Mouse (Mus musculus) liver, embryonic 13.5 days (tissue): ENCODE measurements around the gene Palld. TPM values are rescaled to one million over a fixed set of nuclear protein-coding genes. Genes with fewer than 3 reads are reported as not detected.

ENCODE experiments used
- ATAC-seq: fragments of 200-750 bp; cut with Nextera tagmentation; 2 replicates; pipeline ENCODE4 v1.8.0; 2017; ENCODE audit warnings: low read depth, mild to moderate bottlenecking, moderate number of reproducible peaks, moderate library complexity
- DNase-seq: peaks from one replicate; pipeline ENCODE4 v3.0.0; 2022
- H3K27ac ChIP-seq: fragments of 300-500 bp; sonication (generic); 2 replicates; pipeline ENCODE4 v1.5.1; 2015; ENCODE audit warnings: moderate library complexity, mild to moderate bottlenecking, inconsistent platforms
- H3K27me3 ChIP-seq: fragments of 300-500 bp; sonication (generic); 2 replicates; pipeline ENCODE4 v1.6.1; 2015; ENCODE audit warnings: mild to moderate bottlenecking, inconsistent platforms
- H3K36me3 ChIP-seq: fragments of 300-500 bp; sonication (generic); 2 replicates; pipeline ENCODE4 v1.6.1; 2015; ENCODE audit warnings: mild to moderate bottlenecking, inconsistent platforms
- H3K4me1 ChIP-seq: fragments of 300-500 bp; sonication (generic); replicated peaks from 2 replicates; pipeline ENCODE4 v1.6.1; 2015; ENCODE audit warnings: inconsistent platforms
- H3K4me2 ChIP-seq: fragments of 300-500 bp; sonication (generic); 2 replicates; pipeline ENCODE4 v1.6.1; 2015; ENCODE audit warnings: inconsistent platforms, mild to moderate bottlenecking, moderate library complexity
- H3K4me3 ChIP-seq: fragments of 300-500 bp; sonication (generic); replicated peaks from 2 replicates; pipeline ENCODE4 v1.5.1; 2015; ENCODE audit warnings: mild to moderate bottlenecking, inconsistent platforms
- H3K9ac ChIP-seq: fragments of 300-500 bp; sonication (generic); 2 replicates; pipeline ENCODE4 v1.6.1; 2015; ENCODE audit warnings: mild to moderate bottlenecking, inconsistent platforms
- H3K9me3 ChIP-seq: fragments of 300-500 bp; sonication (generic); replicated peaks from 2 replicates; pipeline ENCODE4 v1.6.1; 2016; ENCODE audit warnings: inconsistent platforms
- WGBS: fragments of 180-500 bp; shearing (Covaris S2); methylation state at CpG from one replicate; pipeline ENCODE4 v1.1.7; 2015; ENCODE audit not compliant: insufficient replicate concordance; 5-methylcytosine and 5-hydroxymethylcytosine counted together
- polyA plus RNA-seq: library from polyadenylated mRNA; unstranded; fragments of >200 nt; fragmentation: Nextera tagmentation; extraction: Ambion mirVana; gene quantifications from 2 replicates; pipeline ENCODE4 v1.2.1, GENCODE M21; 2015

Gene Palld
- polyA plus RNA-seq, 1 experiment from 2014 or later, result 5.6 TPM

DNA sequence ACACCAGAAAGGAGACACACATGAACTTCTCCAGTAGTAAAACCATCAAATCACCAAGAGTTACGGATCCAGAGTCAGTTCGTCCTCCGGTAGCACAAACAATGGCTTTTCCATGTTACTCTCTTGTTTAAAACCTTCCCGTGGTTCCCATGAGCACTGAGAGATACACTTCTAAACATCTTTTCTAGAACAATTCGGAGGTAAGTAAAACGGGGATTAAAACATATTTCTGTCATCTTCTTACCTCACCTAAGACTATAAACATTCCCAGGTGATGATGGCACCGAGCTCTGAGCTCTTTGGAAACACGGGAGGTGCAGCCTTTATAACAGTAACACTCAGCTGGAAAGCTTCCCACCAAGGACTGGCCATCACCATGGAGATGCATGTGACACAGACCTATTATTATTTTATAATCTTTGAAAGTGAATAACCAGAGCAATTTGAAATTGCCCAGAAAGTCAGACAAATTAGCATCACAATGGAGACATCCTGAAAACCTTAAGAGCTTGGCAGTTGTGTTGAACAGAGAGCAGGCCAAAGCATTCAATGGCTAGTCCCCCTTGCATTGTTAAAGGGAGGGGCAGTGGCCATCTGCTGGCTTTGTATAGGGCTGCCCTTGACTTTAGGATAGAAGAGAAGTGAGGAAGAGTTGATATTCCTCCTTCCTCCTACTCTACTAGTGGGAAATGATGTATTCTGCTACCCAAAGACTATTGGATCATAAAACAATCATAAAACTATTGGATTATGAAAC lies 385.6 kb downstream of the Palld start:
- Histone ChIP-seq H3K9me3 (no peaks in the 10 kb centered on the region), H3K4me3 (no peak overlapping the region), H3K27ac (no peak overlapping the region), H3K36me3 (no peaks in the 10 kb centered on the region), H3K4me1 (no peaks in the 10 kb centered on the region), H3K27me3 (no peaks in the 10 kb centered on the region), H3K9ac (no peak overlapping the region), H3K4me2 (no peak overlapping the region)
- no peak for DNase-seq
- no peak for ATAC-seq
- 74% methylated on average over 8 of the region's 8 CpGs for WGBS

DNA sequence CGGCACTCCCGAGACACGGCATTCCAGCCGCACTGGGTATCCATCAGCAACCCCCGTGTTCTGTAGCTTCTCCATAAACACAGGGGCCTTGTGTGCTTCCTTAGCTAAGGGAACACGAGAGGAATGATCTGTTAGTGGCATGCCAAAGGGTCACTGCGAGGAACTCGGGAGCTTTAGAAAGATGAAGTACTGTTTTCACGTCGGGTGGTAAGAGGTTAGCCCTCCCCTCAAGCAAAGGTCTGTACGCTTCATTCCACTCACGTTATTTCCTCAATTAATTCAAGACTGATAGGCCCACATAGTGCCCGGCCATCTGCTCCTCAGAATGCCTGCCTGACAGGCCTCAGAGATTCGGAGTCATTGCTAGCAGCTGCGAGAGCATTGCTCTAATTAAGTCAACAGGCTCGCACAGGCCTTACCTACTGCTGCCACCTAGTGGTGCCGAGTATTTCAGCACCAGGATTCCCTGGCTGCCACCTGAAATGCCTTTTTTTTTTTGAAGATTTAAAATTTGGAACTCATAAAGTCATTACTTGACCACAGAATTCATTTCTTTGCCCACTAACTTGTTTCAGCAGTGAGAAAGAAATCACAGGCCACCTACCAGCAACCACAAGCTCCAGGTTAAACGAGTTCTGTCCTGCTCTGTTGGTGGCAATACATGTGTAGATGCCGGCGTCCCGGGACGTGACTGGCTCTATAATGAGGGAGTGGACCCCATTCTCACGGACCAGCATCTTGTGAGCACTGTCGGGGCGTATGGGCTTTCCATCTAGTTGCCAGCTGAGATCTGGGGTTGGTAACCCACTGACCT lies 386.4 kb downstream of the Palld start:
- Histone ChIP-seq H3K36me3 (no peaks in the 10 kb centered on the region), H3K4me1 (no peaks in the 10 kb centered on the region), H3K4me3 (no peak overlapping the region), H3K9ac (no peak overlapping the region), H3K4me2 (no peak overlapping the region), H3K9me3 (no peaks in the 10 kb centered on the region), H3K27me3 (no peaks in the 10 kb centered on the region), H3K27ac (no peak overlapping the region)
- peak; percentile 33 for DNase-seq
- ATAC-seq, result no peak
- 61% methylated on average over 25 of the region's 25 CpGs for WGBS

DNA sequence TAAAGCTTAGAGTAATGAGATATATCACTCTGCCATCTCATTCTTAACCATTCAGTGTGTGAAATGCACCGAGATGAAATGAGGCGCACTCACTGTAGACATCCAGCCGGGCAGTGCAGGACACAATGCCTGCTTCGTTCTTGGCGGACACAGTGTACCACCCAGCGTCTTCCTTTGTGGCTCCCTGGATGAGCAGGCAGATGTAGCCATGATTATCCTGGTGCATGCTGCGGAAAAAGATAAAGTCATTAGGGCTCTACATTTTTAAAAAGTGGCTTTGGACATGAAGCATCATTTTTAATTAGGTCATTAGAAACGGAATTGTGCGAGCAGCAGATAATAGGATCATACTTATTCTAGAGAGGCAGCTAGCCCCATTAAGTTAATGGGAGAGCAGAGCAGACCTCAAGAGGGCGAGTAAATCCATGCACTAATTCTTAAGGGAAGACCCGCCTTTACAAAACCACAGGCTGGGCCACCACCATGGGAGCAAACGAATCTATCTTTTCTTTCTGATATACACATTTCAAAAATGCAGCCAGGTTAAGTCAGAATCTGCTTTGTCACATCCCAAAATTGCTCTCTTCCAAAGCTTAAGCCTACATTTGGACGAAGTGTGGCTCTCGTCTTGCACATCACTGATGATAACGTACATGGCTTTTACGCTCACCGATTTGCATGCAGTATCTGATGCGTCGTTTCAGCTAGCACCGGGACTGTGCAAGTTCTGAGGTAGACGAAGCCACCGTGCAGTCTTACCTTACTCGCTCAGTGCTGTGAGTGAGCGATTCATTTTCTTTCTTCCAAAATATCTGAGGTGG lies 387.2 kb downstream of the Palld start:
- no peak for ATAC-seq
- H3K4me1 ChIP-seq, result no peaks in the 10 kb centered on the region
- DNase-seq, result no peak
- no peak overlapping the region for H3K9ac ChIP-seq
- no peak overlapping the region for H3K4me3 ChIP-seq
- H3K27me3 ChIP-seq, result no peaks in the 10 kb centered on the region
- H3K27ac ChIP-seq, result no peak overlapping the region
- H3K9me3 ChIP-seq, result no peaks in the 10 kb centered on the region
- H3K36me3 ChIP-seq, result 0 out of 2 replicates have a peak, but pooled peaks cover 3% of the 10 kb centered on the region
- H3K4me2 ChIP-seq, result no peak overlapping the region
- 78% methylated on average over 24 of the region's 24 CpGs for WGBS

DNA sequence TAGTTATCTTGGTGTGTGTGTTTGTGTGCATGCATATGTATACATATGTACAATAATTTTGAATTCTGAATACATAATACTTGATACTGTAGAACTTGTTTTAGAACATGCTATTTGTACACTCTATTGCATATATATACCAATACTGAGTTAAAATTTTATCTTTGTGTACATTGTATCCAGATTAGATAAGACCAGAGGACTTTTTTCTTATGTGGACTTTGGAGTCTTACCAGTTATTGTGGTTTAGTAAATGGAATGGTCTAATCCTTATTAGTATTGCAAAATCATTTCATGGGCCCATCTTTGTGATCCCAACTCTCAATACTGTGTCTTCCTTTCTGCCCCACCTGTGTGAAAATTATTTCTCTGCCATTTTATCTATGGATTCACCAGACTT lies 400.2 kb downstream of the Palld start:
- DNase-seq, result no peak
- H3K4me2 ChIP-seq, result no peak overlapping the region
- no peak for ATAC-seq
- no peak overlapping the region for H3K9ac ChIP-seq
- H3K9me3 ChIP-seq, result no peaks in the 10 kb centered on the region
- H3K4me1 ChIP-seq, result no peaks in the 10 kb centered on the region
- H3K27ac ChIP-seq, result no peak overlapping the region
- H3K36me3 ChIP-seq, result 0 out of 2 replicates have a peak, but pooled peaks cover 5% of the 10 kb centered on the region
- H3K27me3 ChIP-seq, result no peaks in the 10 kb centered on the region
- H3K4me3 ChIP-seq, result no peak overlapping the region

DNA sequence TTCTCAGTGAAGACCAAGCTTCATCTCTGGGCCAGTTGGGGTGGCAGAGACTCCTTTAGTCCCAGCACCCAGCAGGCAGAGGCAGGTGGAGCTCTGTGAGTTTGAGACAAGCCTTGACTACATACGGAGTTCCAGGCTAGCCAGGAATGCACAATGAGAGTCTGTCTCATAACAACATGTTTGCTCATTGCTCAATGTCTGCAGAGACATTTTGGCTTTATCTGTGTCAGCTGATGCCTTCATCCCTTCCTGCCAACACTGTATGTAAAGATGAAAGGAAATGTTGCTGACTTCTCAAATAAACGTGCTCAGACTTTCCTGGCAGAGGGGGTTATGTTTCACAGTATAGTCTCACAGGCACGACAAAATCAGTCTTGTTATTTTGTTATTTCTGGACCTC lies 401.6 kb downstream of the Palld start:
- H3K27ac ChIP-seq, result no peak overlapping the region
- no peaks in the 10 kb centered on the region for H3K9me3 ChIP-seq
- ATAC-seq, result no peak
- 60% methylated on average over 3 of the region's 3 CpGs for WGBS
- no peak overlapping the region for H3K4me2 ChIP-seq
- H3K36me3 ChIP-seq, result 0 out of 2 replicates have a peak, but pooled peaks cover 5% of the 10 kb centered on the region
- H3K9ac ChIP-seq, result no peak overlapping the region
- no peaks in the 10 kb centered on the region for H3K27me3 ChIP-seq
- no peak for DNase-seq
- no peak overlapping the region for H3K4me3 ChIP-seq
- no peaks in the 10 kb centered on the region for H3K4me1 ChIP-seq

DNA sequence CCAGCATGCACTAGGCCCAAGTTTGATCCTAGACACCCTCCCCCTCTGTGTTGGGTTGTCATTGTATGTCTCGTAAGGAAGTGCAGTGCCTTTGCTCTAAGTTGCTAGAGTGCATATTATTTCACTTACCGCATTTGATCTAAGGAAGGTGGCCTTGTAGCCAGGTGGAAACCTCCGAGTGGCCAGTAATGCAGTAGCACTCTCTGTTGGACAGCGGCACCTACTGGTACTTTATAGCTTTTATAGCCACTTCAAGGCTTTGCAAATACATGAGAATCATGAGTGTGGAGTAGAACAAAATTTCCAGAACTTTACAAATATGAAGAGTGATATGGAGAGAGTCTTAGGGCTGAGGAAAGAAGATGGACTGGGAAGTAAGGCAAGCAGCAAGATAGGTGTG lies 403.5 kb downstream of the Palld start:
- no peaks in the 10 kb centered on the region for H3K4me1 ChIP-seq
- ATAC-seq, result no peak
- H3K36me3 ChIP-seq, result peaks cover 9% of the 10 kb centered on the region
- 69% methylated on average over 4 of the region's 4 CpGs for WGBS
- no peak for DNase-seq
- H3K9ac ChIP-seq, result no peak overlapping the region
- no peak overlapping the region for H3K27ac ChIP-seq
- H3K4me3 ChIP-seq, result no peak overlapping the region
- no peaks in the 10 kb centered on the region for H3K9me3 ChIP-seq
- H3K4me2 ChIP-seq, result no peak overlapping the region
- H3K27me3 ChIP-seq, result no peaks in the 10 kb centered on the region

DNA sequence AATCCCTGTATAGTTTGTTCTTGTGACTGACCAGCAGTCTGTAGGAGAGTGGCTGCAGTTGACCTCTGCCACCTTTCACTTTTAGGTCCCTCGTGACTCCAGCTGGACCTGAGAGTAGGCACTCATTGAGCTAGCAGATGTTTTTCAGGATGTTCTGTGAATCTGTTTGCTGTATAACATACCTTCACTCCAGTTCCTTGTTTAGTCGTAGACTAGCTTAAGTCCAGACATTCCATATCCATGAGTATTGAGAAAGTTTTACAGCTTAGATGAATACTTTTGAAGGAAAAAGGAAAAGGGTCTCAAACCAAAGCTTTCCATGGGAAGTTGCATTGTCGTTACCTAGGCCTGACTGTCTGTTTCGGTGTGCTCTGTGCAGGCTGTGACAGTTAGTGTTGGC lies 405.4 kb downstream of the Palld start:
- 69% methylated on average over 4 of the region's 4 CpGs for WGBS
- H3K27ac ChIP-seq, result no peak overlapping the region
- H3K9ac ChIP-seq, result no peak overlapping the region
- no peak for ATAC-seq
- DNase-seq, result no peak
- H3K4me1 ChIP-seq, result no peaks in the 10 kb centered on the region
- no peak overlapping the region for H3K4me3 ChIP-seq
- H3K9me3 ChIP-seq, result no peaks in the 10 kb centered on the region
- no peaks in the 10 kb centered on the region for H3K27me3 ChIP-seq
- no peak overlapping the region for H3K4me2 ChIP-seq
- H3K36me3 ChIP-seq, result peaks cover 12% of the 10 kb centered on the region

DNA sequence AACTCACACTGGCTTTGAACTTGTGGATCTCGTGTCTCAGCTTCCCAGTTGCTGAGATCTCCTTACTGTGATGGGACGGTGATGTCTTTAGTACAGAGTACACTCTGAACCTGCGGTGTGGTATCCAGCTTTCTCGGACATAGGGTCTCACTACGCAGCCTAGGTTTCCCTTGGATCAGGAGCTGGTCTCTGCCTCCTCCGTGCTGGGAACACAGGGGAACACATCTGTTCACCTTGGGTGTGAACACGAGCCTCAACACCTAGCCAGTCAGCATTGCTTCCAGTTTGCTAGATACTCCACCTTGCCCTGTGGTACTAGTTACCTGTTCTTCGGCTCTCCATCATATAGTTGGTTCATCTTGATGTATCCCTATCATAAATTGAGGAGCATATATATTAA lies 413.9 kb downstream of the Palld start:
- H3K4me1 ChIP-seq, result peaks cover 5% of the 10 kb centered on the region
- H3K36me3 ChIP-seq, result peaks cover 8% of the 10 kb centered on the region
- peak overlapping the region; percentile 66 for H3K4me3 ChIP-seq
- WGBS, result 85% methylated on average over 8 of the region's 8 CpGs
- no peaks in the 10 kb centered on the region for H3K27me3 ChIP-seq
- no peak overlapping the region for H3K27ac ChIP-seq
- DNase-seq (no peak), ATAC-seq (no peak)
- H3K4me2 ChIP-seq, result peak overlapping the region; percentile 74
- H3K9ac ChIP-seq, result peak overlapping the region; percentile 78
- H3K9me3 ChIP-seq, result no peaks in the 10 kb centered on the region

DNA sequence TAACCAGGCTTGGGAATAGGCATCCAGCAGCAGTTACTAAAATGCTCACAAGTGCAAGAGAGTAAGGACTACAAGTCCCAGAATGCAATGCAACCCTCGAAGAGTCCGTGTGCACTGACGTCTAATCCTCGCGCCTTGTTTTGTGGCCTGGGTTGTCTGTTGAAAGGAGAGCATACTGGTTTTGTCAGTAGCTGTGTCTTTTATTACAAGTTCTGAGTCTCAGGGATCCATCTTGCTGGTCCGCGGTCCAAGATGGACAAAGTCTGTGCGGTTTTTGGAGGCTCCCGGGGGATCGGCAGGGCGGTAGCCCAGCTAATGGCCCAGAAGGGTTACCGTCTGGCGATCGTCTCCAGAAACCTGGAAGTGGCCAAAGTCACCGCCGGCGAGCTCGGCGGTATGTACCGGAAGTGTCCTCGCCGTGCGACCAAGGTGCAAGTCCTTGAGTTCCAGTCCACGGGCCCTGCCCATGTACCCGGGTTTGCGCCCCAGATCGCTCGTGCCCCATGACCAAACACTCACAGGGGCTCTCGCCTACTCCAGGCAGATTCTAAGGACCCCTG lies 414.8 kb downstream of the Palld start, which contains the start of gene Cbr4:
Gene Cbr4 (plus strand): TSS at position 138 of the 560 bp plus-strand sequence.
- peak within 1 kb of the TSS; percentile 78 for H3K9ac ChIP-seq
- H3K4me3 ChIP-seq, result peak within 1 kb of the TSS; percentile 66
- H3K4me1 ChIP-seq, result peaks cover 5% of the 10 kb centered on the region
- peak within 1 kb of the TSS; percentile 82 for H3K27ac ChIP-seq
- H3K36me3 ChIP-seq, result peaks cover 5% of the 10 kb centered on the region; the same call in 1 of the 2 replicates
- peak within 1 kb of the TSS; percentile 74 for H3K4me2 ChIP-seq
- ATAC-seq (peak; percentile 89), DNase-seq (peak; percentile 72)
- WGBS, result 4% methylated on average over 29 of the region's 29 CpGs
- H3K9me3 ChIP-seq, result no peaks in the 10 kb centered on the region
- no peaks in the 10 kb centered on the region for H3K27me3 ChIP-seq

DNA sequence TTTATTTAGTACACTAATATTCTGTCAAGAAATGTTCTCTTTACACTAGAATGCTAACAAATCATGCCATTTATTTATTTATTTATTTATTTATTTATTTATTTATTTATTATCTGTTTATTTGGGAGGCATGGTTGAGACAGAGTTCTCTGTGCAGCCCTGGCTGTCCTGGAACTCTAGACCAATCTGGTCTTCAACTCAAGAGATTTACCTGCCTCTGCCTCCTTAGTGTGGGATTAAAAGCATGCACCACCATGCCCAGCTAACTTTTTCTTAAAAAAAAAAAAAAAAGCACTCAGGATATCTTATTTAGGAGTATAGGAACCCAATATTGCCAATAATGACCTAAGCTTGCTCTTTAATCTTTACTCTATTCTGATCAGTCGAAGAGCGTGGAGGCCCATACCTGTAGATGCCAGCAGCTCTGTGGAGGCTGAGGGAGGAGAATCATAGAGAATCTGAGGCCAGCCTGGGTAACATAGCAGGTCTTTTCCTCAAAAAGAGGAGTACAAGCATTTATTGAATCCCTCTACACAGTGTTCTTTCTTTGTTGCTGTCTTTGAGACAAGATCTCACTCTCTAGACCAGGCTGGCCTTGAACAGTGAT lies 415.5 kb downstream of the Palld start:
- Histone ChIP-seq H3K4me2 (peak overlapping the region; percentile 74; the same call in 1 of the 2 replicates), H3K9ac (no peak overlapping the region)

More for the DNA sequence above, 415.5 kb downstream of the Palld start:
- ATAC-seq (peak; percentile 8; the same call in 1 of the 2 replicates), DNase-seq (no peak)
- Histone ChIP-seq H3K9me3 (no peaks in the 10 kb centered on the region), H3K27ac (no peak overlapping the region), H3K4me1 (peaks cover 5% of the 10 kb centered on the region), H3K4me3 (peak overlapping the region; percentile 66), H3K36me3 (peaks cover 2% of the 10 kb centered on the region; the same call in 1 of the 2 replicates), H3K27me3 (no peaks in the 10 kb centered on the region)
- WGBS, result 94% methylated on average over 2 of the region's 2 CpGs
